Comparison of ENCODE assay signal across 8 mouse cellular contexts in genomic region chrX:36807360-36808317, GRCm38 (mm10). TPM values are rescaled to one million over a fixed set of nuclear protein-coding genes. Genes with fewer than 3 reads are reported as not detected.
DNase-seq lines count a peak whose midpoint lies in the region; ATAC-seq lines count a peak whose summit lies in the region.

No protein-coding gene starts in this region.

- peak; percentile 89 for DNase-seq in adrenal gland, adult 8-10 months
- peak; percentile 67 for DNase-seq in embryo, embryonic 11.5 days (ENCODE audit: low read depth, low spot score)
- DNase-seq in gastrocnemius, postnatal 25 days = peak; percentile 89
- DNase-seq in left cerebral cortex, postnatal 25 days (ENCODE audit: low spot score in 2 of 2) = peak; percentile 83 to 93
- peak; percentile 90 for DNase-seq in mesoderm, embryonic 11.5 days (ENCODE audit: low read depth, low spot score)
- peak; percentile 84 for DNase-seq in right cerebral cortex, postnatal 25 days
- peak; percentile 68 to 87 for DNase-seq in urinary bladder, postnatal 36 days (ENCODE audit: low spot score in 2 of 2)

- WGBS in intestine, embryonic 15.5 days = 18% methylated on average over 45 of the region's 45 CpGs

- no peaks in the 10 kb centered on the region for H3K9me3 ChIP-seq in intestine, embryonic 15.5 days

- peak; percentile 92 for ATAC-seq in intestine, embryonic 15.5 days

- no peak overlapping the region for H3K9ac ChIP-seq in intestine, embryonic 15.5 days

- peak overlapping the region; percentile 48 for H3K4me2 ChIP-seq in intestine, embryonic 15.5 days (replicated peaks)

- peak overlapping the region; percentile 48 for H3K27ac ChIP-seq in intestine, embryonic 15.5 days

- H3K36me3 ChIP-seq in intestine, embryonic 15.5 days = no peaks in the 10 kb centered on the region

- H3K4me3 ChIP-seq in intestine, embryonic 15.5 days (replicated peaks) = peak overlapping the region; percentile 31

- intact Hi-C loops in left cerebral cortex, postnatal 25 days (cut with DNase I) = loop anchor here (5.0 to 10.0 kb wide), 3 partner anchors 97 to 277 kb away; partner anchors contain the start of genes Nkrf and Rpl39

- H3K4me1 ChIP-seq in intestine, embryonic 15.5 days (replicated peaks) = no peaks in the 10 kb centered on the region

- H3K27me3 ChIP-seq in intestine, embryonic 15.5 days (replicated peaks) = no peaks in the 10 kb centered on the region

RNA-seq across cellular contexts. Expression of gene Slc25a5, which starts 12.2 kb away (rescaled TPM):
- total RNA-seq in adrenal gland, adult 8-10 months (2022) = 100 to 1,000 TPM; 317 to 419 (median 366) TPM
- 10 to 100 TPM; 78.5 to 87.7 TPM for total RNA-seq in gastrocnemius, postnatal 25 days (2021)
- 996 and 1,065 TPM in 2 replicates for polyA plus RNA-seq in intestine, embryonic 15.5 days (2015; fragmentation: Nextera tagmentation; extraction: Ambion mirVana)
- total RNA-seq in left cerebral cortex, postnatal 25 days (2021) = 100 to 1,000 TPM; 343 to 350 TPM

Comparison
In these comparisons a context has a peak if more than half of its experiments do, and no peak if none do; other contexts are left out.
1. Peak in every context shown above with its lines: DNase-seq, ATAC-seq, H3K4me3 ChIP-seq and H3K27ac ChIP-seq.